Mouse (Mus musculus) kidney, postnatal 0 days (tissue): ENCODE measurements around the gene Cryzl2. TPM values are rescaled to one million over a fixed set of nuclear protein-coding genes. Genes with fewer than 3 reads are reported as not detected.

Experiments used
- ATAC-seq: fragments of 200-750 bp; cut with Nextera tagmentation; replicated peaks from 2 replicates; pipeline ENCODE4 v1.8.0; 2017; ENCODE audit warnings: low read depth, moderate number of reproducible peaks, moderate TSS enrichment, moderate library complexity; ENCODE audit not compliant: low FRiP score
- DNase-seq: peaks from one replicate; pipeline ENCODE4 v3.0.0-alpha.2; 2016; ENCODE audit warnings: low spot score
- H3K27ac ChIP-seq: fragments of 300-500 bp; sonication (generic); 2 replicates; pipeline ENCODE4 v1.5.1; 2014; ENCODE audit warnings: mild to moderate bottlenecking
- H3K27me3 ChIP-seq: fragments of 300-500 bp; sonication (generic); 2 replicates; pipeline ENCODE4 v1.6.1; 2014; ENCODE audit warnings: low read length, mixed read lengths; ENCODE audit not compliant: insufficient read depth
- H3K36me3 ChIP-seq: fragments of 300-500 bp; sonication (generic); 2 replicates; pipeline ENCODE4 v1.6.1; 2014; ENCODE audit warnings: low read length, mixed read lengths; ENCODE audit not compliant: insufficient read depth
- H3K4me1 ChIP-seq: fragments of 300-500 bp; sonication (generic); replicated peaks from 2 replicates; pipeline ENCODE4 v1.6.1; 2014; ENCODE audit warnings: antibody characterized with exemption, low read length, mixed read lengths; ENCODE audit not compliant: insufficient read depth
- H3K4me2 ChIP-seq: fragments of 300-500 bp; sonication (generic); 2 replicates; pipeline ENCODE4 v1.6.1; 2014; ENCODE audit warnings: mild to moderate bottlenecking, low read length, moderate library complexity, mixed read lengths
- H3K4me3 ChIP-seq: fragments of 300-500 bp; sonication (generic); replicated peaks from 2 replicates; pipeline ENCODE4 v1.5.1; 2014; ENCODE audit warnings: low read depth, low read length
- H3K9ac ChIP-seq: fragments of 300-500 bp; sonication (generic); 2 replicates; pipeline ENCODE4 v1.6.1; 2014; ENCODE audit warnings: low read depth, low read length
- H3K9me3 ChIP-seq: fragments of 300-500 bp; sonication (generic); replicated peaks from 2 replicates; pipeline ENCODE4 v1.6.1; 2016; ENCODE audit warnings: low read length, inconsistent platforms, mixed read lengths
- CTCF ChIP-seq: IDR thresholded peaks from 2 replicates; pipeline ENCODE4 v1.5.1; 2016; ENCODE audit warnings: antibody characterized with exemption, low read depth, mild to moderate bottlenecking, moderate library complexity
- WGBS: fragments of 180-500 bp; shearing (Covaris S2); extraction: QIAGEN DNeasy Blood & Tissue Kit; methylation state at CpG from one replicate; pipeline ENCODE4 v1.1.7; 2014; 5-methylcytosine and 5-hydroxymethylcytosine counted together
- polyA plus RNA-seq: library from polyadenylated mRNA; unstranded; fragments of >200 nt; fragmentation: Nextera tagmentation; extraction: Ambion mirVana; gene quantifications from 2 replicates; pipeline ENCODE4 v1.2.1, GENCODE M21; 2015

Gene Cryzl2
- polyA plus RNA-seq, result 46.9 and 58.5 TPM in 2 replicates

DNA sequence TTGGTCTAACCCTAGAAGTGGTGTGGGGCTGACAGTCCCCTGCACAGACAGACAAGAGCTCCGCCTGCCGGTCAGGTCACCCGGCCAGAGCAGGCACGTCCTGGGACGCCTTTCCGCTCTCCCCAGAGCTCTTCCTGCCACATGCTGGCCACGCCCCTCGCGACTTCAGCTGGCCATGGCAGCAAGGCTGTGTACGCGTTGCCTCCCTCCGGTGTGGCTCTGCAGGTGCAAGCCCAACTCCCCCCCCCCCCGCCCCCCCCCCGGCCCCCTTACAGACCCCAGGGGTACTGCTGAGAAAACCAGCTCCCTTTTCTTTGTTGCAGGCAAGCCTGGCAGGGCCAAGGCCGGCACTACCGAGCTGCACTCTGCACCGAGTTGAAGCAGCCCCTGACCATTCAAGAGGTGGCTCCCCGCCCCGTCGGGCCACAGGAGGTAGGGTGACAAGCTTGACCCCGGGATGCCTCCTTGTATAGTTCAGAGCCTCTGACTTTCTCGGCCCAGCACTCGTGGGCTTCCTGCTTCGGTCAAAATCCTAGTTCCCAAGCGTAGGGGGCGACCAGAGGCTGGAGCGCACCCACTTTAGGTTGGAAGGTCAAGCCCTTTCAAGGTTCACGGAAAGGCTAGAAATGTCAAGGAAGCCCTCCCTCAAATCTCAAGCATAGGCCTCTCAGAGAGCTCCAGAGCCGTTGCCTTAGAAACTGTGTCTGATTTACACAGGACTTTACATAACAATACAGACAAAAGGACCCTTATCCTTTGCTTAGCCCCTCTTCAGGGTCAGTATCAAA lies at the start of gene Cryzl2:
Gene Cryzl2, plus strand, starts transcription at position 157 of the 788 bp plus-strand sequence.
- 6% methylated on average over 27 of the region's 29 CpGs for WGBS
- Histone ChIP-seq H3K36me3 (no peaks in the 10 kb centered on the region), H3K4me1 (no peaks in the 10 kb centered on the region), H3K4me3 (peak within 1 kb of the TSS; percentile 33), H3K9me3 (no peaks in the 10 kb centered on the region), H3K27ac (no peak within 1 kb of the TSS; the same call in 1 of the 2 replicates), H3K4me2 (peak within 1 kb of the TSS; percentile 60), H3K27me3 (no peaks in the 10 kb centered on the region), H3K9ac (peak within 1 kb of the TSS; percentile 56; the same call in 1 of the 2 replicates)
- peak; percentile 84 for TF ChIP-seq CTCF
- peak; percentile 92 for ATAC-seq
- DNase-seq, result peak; percentile 94

DNA sequence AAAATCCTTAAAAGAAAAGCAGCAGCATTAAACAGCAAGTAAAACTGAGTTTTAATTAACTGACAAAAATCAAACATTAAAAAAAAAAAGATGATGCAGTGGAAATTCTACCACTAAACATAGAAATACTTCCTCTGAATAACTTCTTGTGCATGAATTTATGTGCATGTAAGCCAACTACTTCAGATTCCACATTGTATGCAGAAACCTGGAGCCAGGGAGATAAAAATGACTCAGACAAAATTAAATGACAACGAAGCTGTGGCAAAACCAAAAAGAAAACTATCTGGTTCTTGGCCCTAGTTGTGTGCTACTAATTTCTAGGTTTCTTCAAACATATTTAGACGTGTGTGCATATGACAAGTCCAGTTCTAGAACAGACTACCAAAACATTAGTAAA lies 48.7 kb upstream of the Cryzl2 start:
- H3K9me3 ChIP-seq, result no peaks in the 10 kb centered on the region
- no peaks in the 10 kb centered on the region for H3K4me1 ChIP-seq
- no peak overlapping the region for H3K4me2 ChIP-seq
- no peak overlapping the region for H3K9ac ChIP-seq
- no peaks in the 10 kb centered on the region for H3K27me3 ChIP-seq
- no peak overlapping the region for H3K4me3 ChIP-seq
- DNase-seq, result no peak
- no peak overlapping the region for H3K27ac ChIP-seq
- no peak for ATAC-seq
- no peak for TF ChIP-seq CTCF
- H3K36me3 ChIP-seq, result no peaks in the 10 kb centered on the region
- WGBS, result 83% methylated on average over 2 of the region's 2 CpGs

DNA sequence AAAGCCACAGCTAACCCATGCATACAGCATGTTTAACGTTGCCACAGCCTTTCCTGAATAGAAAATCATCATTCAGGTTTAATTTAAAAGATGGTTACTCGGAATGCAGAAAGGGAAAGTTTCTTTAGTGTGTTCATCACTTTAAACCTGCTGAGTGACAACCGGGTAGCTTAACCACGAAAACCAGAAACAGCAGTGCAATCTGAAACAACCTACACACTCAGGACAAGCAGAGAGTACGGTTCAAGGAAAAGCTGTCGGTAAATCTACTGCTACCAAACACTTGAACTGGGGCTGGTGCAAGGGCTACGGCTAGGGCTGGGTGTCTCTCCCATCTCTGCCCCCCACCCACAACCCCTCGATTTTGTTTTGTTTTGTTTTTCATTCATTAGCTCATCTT lies 47.4 kb upstream of the Cryzl2 start:
- WGBS, result 16% methylated on average over 8 of the region's 8 CpGs
- Histone ChIP-seq H3K27me3 (no peaks in the 10 kb centered on the region), H3K9ac (peak overlapping the region; percentile 76; the same call in 1 of the 2 replicates), H3K4me3 (peak overlapping the region; percentile 86), H3K4me1 (no peaks in the 10 kb centered on the region), H3K36me3 (no peaks in the 10 kb centered on the region), H3K9me3 (no peaks in the 10 kb centered on the region), H3K27ac (no peak overlapping the region), H3K4me2 (peak overlapping the region; percentile 68)
- no peak for TF ChIP-seq CTCF
- ATAC-seq (no peak), DNase-seq (no peak)

DNA sequence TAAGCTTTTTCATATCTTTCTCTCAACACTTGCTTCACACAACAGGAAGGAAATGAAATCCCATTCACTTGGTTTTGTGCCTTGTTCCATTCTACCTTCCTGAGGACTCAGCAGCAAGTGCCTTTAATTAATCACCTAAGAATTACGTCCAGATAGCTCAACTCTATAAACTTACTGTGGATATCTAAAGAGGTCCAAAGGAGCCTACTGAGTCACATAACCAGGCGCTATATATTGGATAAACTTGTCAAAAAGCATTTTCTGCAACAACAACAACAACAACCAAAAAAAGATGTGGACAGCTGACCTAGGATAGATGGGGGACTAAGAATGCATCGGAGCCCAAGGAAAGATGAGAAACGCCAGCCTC lies 47.1 kb upstream of the Cryzl2 start:
- Histone ChIP-seq H3K4me1 (no peaks in the 10 kb centered on the region), H3K27me3 (no peaks in the 10 kb centered on the region), H3K4me3 (peak overlapping the region; percentile 86), H3K9me3 (no peaks in the 10 kb centered on the region), H3K4me2 (peak overlapping the region; percentile 68), H3K27ac (peak overlapping the region; percentile 90), H3K9ac (peak overlapping the region; percentile 76), H3K36me3 (no peaks in the 10 kb centered on the region)
- DNase-seq (no peak), ATAC-seq (no peak)
- WGBS, result 0% methylated on average over 4 of the region's 4 CpGs
- no peak for TF ChIP-seq CTCF

DNA sequence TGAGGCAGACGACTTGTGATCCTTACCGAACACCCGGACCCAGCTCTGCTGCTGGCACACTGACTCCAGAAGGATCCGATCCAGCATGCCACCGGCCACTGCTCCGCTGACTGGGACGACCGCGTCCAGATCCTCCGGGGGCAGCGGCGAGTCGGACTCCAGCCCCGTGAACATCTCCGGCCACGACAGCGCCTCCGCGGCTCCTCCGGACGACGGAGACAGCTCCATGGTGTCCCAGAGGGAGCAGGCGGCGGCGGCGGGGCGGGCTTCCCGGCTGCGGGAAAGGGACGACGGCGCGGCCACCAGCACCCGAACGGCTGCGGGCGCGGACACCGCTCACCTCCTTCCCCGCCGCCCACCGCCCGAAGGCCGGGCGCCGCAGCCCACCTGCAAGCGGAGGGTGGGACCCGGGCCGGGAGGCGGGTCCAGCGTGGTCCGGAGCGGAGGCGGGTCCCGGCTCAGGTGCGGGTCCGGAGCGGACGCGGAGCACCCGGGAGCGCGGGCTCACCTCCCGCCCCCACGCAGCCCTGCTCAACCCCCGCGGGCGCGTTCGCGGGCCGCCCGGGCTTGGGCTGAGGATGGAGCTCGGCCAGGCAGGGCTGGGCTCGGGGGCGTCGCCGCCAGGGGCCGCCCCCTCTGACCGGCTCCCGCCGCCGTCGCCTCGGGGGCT lies 46.5 kb upstream of the Cryzl2 start:
- H3K9ac ChIP-seq, result peak overlapping the region; percentile 76
- no peaks in the 10 kb centered on the region for H3K4me1 ChIP-seq
- no peaks in the 10 kb centered on the region for H3K9me3 ChIP-seq
- WGBS, result under 1% methylated on average over 64 of the region's 85 CpGs
- ATAC-seq, result peak; percentile 88
- peak; percentile 23; the same call in 1 of the 2 replicates for TF ChIP-seq CTCF
- peak overlapping the region; percentile 86 for H3K4me3 ChIP-seq
- H3K4me2 ChIP-seq, result peak overlapping the region; percentile 68
- H3K36me3 ChIP-seq, result no peaks in the 10 kb centered on the region
- peak; percentile 71 for DNase-seq
- no peaks in the 10 kb centered on the region for H3K27me3 ChIP-seq
- H3K27ac ChIP-seq, result peak overlapping the region; percentile 90
